Mouse (Mus musculus) small intestine, adult 2 months (tissue): ENCODE data around the gene Cd200.

Experiments
- CTCF ChIP-seq: fragments of 200-500 bp; IDR thresholded peaks from 2 replicates; pipeline ENCODE4 v1.5.1; 2012; ENCODE audit warnings: low read depth, mild to moderate bottlenecking, control low read depth, inconsistent platforms, low read length, moderate library complexity, mixed read lengths; ENCODE audit not compliant: insufficient replicate concordance, insufficient read length; ENCODE audit errors: extremely low read depth
- POLR2A ChIP-seq: fragments of 200-500 bp; IDR thresholded peaks from 2 replicates; pipeline ENCODE4 v1.6.1; 2012; ENCODE audit warnings: low read depth, mild to moderate bottlenecking, control low read depth, inconsistent platforms, low read length, moderate library complexity

DNA sequence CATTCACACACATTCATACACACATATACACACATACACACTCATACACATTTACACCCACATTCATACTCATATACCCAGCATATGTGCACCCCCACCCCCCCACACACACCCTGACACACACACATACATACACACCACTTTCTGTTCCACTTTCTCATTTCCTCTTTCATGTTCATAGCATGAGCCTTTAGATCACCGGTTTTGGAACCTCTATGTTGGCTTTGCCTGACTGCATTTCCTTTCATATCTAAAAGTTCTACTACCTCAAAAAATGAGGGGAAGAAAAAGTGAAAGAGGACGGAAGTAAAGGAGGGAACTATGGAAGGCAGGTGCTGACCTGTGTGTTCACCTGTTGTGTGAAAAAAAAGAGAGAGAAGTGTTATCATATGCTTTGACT, 19.0 kb downstream of the Cd200 start:
- no peak for TF ChIP-seq CTCF
- TF ChIP-seq POLR2A = no peak
